ENCODE assay signal across 11 mouse cellular contexts in genomic region chr13:81828486-81828885, GRCm38 (mm10). TPM values are rescaled to one million over a fixed set of nuclear protein-coding genes. Genes with fewer than 3 reads are reported as not detected.
DNase-seq lines count a peak whose midpoint lies in the region; ATAC-seq and TF ChIP-seq lines count a peak whose summit lies in the region.
"Had no signal": no experiment of that assay in that cellular context is flagged by ENCODE, and none has a peak within 500 bp of the region (broad histone marks: within the 10 kb centered on the region; RNA-seq: fewer than 3 reads in every experiment).

No protein-coding gene starts in this region.

- no peaks in the 10 kb centered on the region for H3K27me3 ChIP-seq in midbrain, embryonic 11.5 days (ENCODE audit: control insufficient read depth, insufficient read depth, low read length)
- H3K27me3 ChIP-seq in midbrain, embryonic 10.5 days (ENCODE audit: low read depth, poor library complexity, severe bottlenecking), result no peaks in the 10 kb centered on the region
- no peaks in the 10 kb centered on the region for H3K27me3 ChIP-seq in stomach, embryonic 15.5 days (replicated peaks)
- H3K27me3 ChIP-seq in kidney, adult 2 months (replicated peaks; ENCODE audit: control insufficient read depth, insufficient read depth, low read length), result no peaks in the 10 kb centered on the region
- H3K27me3 ChIP-seq: liver, embryonic 15.5 days had no signal

- H3K4me2 ChIP-seq in midbrain, embryonic 11.5 days, result no peak overlapping the region
- H3K4me2 ChIP-seq in stomach, embryonic 15.5 days, result no peak overlapping the region
- H3K4me2 ChIP-seq: liver, embryonic 15.5 days had no signal

- no peak for TF ChIP-seq CTCF in kidney, adult 2 months (conservative IDR thresholded peaks at IDR 0.05; ENCODE audit: insufficient read depth, insufficient read length, low read depth, low read length)

- H3K27ac ChIP-seq in midbrain, embryonic 11.5 days (ENCODE audit: low read depth, low read length), result no peak overlapping the region
- H3K27ac ChIP-seq in midbrain, embryonic 10.5 days (replicated peaks), result no peak overlapping the region
- no peak overlapping the region for H3K27ac ChIP-seq in stomach, embryonic 15.5 days
- no peak overlapping the region for H3K27ac ChIP-seq in kidney, adult 2 months (ENCODE audit: insufficient read depth, low read depth, low read length)
- H3K27ac ChIP-seq: liver, embryonic 15.5 days had no signal

- intact Hi-C loops in left cerebral cortex, postnatal 36 days (cut with DNase I), result no loop called here

- no peaks in the 10 kb centered on the region for H3K36me3 ChIP-seq in midbrain, embryonic 11.5 days (ENCODE audit: control insufficient read depth, insufficient read depth, low read length)
- no peaks in the 10 kb centered on the region for H3K36me3 ChIP-seq in midbrain, embryonic 10.5 days
- no peaks in the 10 kb centered on the region for H3K36me3 ChIP-seq in stomach, embryonic 15.5 days
- H3K36me3 ChIP-seq in kidney, adult 2 months (ENCODE audit: control insufficient read depth, insufficient read depth, low read length), result no peaks in the 10 kb centered on the region
- H3K36me3 ChIP-seq: liver, embryonic 15.5 days had no signal

- no peaks in the 10 kb centered on the region for H3K9me3 ChIP-seq in midbrain, embryonic 11.5 days (ENCODE audit: control insufficient read depth, low read length)
- no peaks in the 10 kb centered on the region for H3K9me3 ChIP-seq in midbrain, embryonic 10.5 days (replicated peaks)
- H3K9me3 ChIP-seq in stomach, embryonic 15.5 days, result no peaks in the 10 kb centered on the region
- H3K9me3 ChIP-seq: liver, embryonic 15.5 days had no signal

- H3K9ac ChIP-seq in midbrain, embryonic 11.5 days (ENCODE audit: low read length), result no peak overlapping the region
- H3K9ac ChIP-seq in stomach, embryonic 15.5 days, result no peak overlapping the region
- H3K9ac ChIP-seq: liver, embryonic 15.5 days had no signal

- peak; percentile 69 for DNase-seq in midbrain, embryonic 11.5 days (ENCODE audit: low spot score, missing footprints)
- DNase-seq in midbrain, embryonic 10.5 days (ENCODE audit: low spot score), result no peak
- DNase-seq in frontal cortex, postnatal 36 days (ENCODE audit: low spot score in 2 of 2), result peak; percentile 39 to 78
- peak; percentile 30 to 41 for DNase-seq in left cerebral cortex, postnatal 36 days (ENCODE audit: low spot score in 2 of 2)
- DNase-seq in kidney, adult 2 months, result no peak
- no peak for DNase-seq in cerebellum, adult 11 months
- DNase-seq: adrenal gland, postnatal 14 days; cerebellum, postnatal 36 days; kidney, postnatal 14 days had no signal

- WGBS in midbrain, embryonic 11.5 days, result 80% methylated on average over 6 of the region's 6 CpGs
- 87% methylated on average over 6 of the region's 6 CpGs for WGBS in midbrain, embryonic 10.5 days
- 33% methylated on average over 6 of the region's 6 CpGs for WGBS in stomach, embryonic 15.5 days
- WGBS in kidney, adult 2 months, result 70% methylated on average over 6 of the region's 6 CpGs

- H3K4me1 ChIP-seq in midbrain, embryonic 11.5 days (ENCODE audit: control insufficient read depth, insufficient read depth, low read length), result no peaks in the 10 kb centered on the region
- H3K4me1 ChIP-seq in midbrain, embryonic 10.5 days, result 0 out of 2 replicates have a peak, but pooled peaks cover 4% of the 10 kb centered on the region
- H3K4me1 ChIP-seq in stomach, embryonic 15.5 days, result no peaks in the 10 kb centered on the region
- H3K4me1 ChIP-seq in kidney, adult 2 months (ENCODE audit: control insufficient read depth, insufficient read depth, low read length), result no peaks in the 10 kb centered on the region
- H3K4me1 ChIP-seq: liver, embryonic 15.5 days had no signal

- ATAC-seq in midbrain, embryonic 11.5 days (ENCODE audit: low FRiP score), result no peak
- ATAC-seq in stomach, embryonic 15.5 days (ENCODE audit: insufficient read depth, low FRiP score, low read depth), result peak; percentile 59; the same call in 1 of the 2 replicates

- no peak overlapping the region for H3K4me3 ChIP-seq in midbrain, embryonic 11.5 days (ENCODE audit: low read depth, low read length)
- H3K4me3 ChIP-seq in midbrain, embryonic 10.5 days, result no peak overlapping the region
- H3K4me3 ChIP-seq in stomach, embryonic 15.5 days (replicated peaks), result no peak overlapping the region
- no peak overlapping the region for H3K4me3 ChIP-seq in kidney, adult 2 months (ENCODE audit: insufficient read depth, low read depth, low read length)
- H3K4me3 ChIP-seq: liver, embryonic 15.5 days had no signal

- TF ChIP-seq POLR2A in kidney, adult 2 months (IDR thresholded peaks at IDR 0.05; ENCODE audit: low read depth, low read length), result no peak

RNA-seq across cellular contexts. Expression of gene Cetn3, which starts 45.6 kb away (rescaled TPM):
- 279 and 302 TPM in 2 replicates for polyA plus RNA-seq in midbrain, embryonic 11.5 days (2014; fragmentation: Nextera tagmentation; extraction: Ambion mirVana)
- 249 and 260 TPM in 2 replicates for polyA plus RNA-seq in midbrain, embryonic 10.5 days (2016; fragmentation: Nextera tagmentation; extraction: Ambion mirVana)
- total RNA-seq in left cerebral cortex, postnatal 36 days (2021), result 100 to 1,000 TPM; 107 to 118 TPM
- 206 and 243 TPM in 2 replicates for polyA plus RNA-seq in stomach, embryonic 15.5 days (2015; fragmentation: Nextera tagmentation; extraction: Ambion mirVana)
- polyA plus RNA-seq in kidney, adult 2 months (2012; rRNA removed), result 3.5 and 8.1 TPM in 2 replicates

Comparison
In these comparisons a context has a peak if more than half of its experiments do, and no peak if none do; other contexts are left out.
1. DNase-seq: peak in midbrain, embryonic 11.5 days (single experiment), frontal cortex, postnatal 36 days (2 of 2) and left cerebral cortex, postnatal 36 days (2 of 2); none in midbrain, embryonic 10.5 days (single experiment), kidney, adult 2 months (single experiment) and cerebellum, adult 11 months (single experiment).
2. RNA of gene Cetn3, which starts 45.6 kb away (polyA plus RNA-seq): 279 to 302 TPM in midbrain, embryonic 11.5 days, 249 to 260 TPM in midbrain, embryonic 10.5 days and 206 to 243 TPM in stomach, embryonic 15.5 days; 3.5 to 8.1 TPM in kidney, adult 2 months; every median in the first group is over 10 times any median in the second.